Mouse (Mus musculus) testis, adult 10 weeks (tissue): ENCODE data around the gene Slfnl1. TPM values are rescaled to one million over a fixed set of nuclear protein-coding genes. Genes with fewer than 3 reads are reported as not detected.

Experiments
- polyA plus RNA-seq: library from polyadenylated mRNA; stranded (reverse); fragments of 350-450 nt; fragmentation: Illumina TruSeq; extraction: RNeasy Lipid Tissue Mini Kit (QIAGEN cat#74804); gene quantifications from one replicate; pipeline ENCODE4 v1.2.3, GENCODE M21; 2014; ENCODE audit warnings: low read depth, low replicate concordance

The Slfnl1 gene
- polyA plus RNA-seq, result 10.5 TPM

DNA sequence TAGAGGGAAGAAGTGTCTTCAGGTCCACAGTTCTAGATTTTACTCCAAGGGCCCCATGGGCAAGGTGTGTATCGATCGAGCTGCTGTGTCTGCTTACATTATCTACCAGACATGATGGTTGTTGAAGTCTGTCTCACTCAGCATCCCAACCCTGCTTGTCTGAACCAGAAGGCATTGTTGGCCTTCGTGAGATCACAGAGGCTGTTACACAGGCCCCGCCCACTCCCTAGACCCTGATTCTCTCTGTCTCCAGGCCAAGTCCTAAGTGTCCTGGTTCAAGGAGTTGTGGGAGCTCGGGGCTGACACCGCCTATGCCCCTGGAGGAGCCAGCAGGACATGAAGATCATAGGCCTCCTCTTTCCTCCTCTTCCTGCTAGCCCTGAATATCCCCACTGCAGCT is at the start of gene Slfnl1:
Gene Slfnl1, plus strand, starts transcription at position 246 of the 400 bp plus-strand sequence.

DNA sequence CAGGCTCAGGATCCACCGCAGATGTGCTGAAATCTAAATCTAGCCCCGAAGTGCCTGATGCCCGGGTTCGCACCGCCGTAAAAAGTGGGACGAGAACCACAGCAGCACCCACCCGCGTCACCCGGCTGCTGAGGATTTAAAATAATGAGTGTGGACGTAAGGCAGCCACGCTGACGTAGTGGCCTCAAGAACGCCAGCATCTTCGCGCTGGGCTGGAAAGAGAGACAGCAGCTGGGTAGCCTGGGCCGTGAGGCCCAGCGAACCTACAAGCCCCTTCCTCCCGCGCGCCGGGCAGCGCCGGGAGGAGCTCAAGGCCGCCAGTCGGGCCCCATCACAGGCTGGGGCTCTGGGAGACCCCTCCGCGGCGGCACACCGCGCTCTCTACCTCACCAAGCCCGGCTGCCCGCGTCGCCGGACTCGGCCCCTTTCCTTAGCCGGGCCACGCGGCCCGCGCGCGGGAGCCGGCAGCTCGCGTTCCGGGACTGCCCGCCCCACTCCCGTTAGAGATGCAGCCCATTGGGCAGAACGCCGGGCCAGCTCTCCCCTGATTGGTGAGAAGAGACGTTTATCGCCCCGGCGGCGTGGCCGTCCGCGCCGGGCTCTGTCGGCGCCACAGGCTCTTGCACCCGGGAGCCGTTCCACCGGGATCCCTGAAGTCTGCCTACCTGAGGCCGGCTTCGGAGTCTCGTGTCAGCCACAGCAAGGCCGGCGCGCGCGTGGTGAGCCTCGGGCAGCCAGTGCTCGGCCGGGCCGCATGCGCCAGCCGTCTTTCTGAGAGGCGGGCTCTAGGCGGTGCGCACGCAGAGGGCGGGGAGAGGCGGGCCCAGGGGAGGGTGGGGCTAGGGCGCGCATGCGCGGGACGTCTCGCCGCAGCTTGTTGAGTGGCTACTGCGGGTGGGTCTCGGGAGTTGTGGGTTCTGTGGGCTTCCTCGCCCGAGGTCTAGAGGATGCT is 37.7 kb downstream of the Slfnl1 start, which contains the start of gene Ctps:
Gene Ctps, minus strand, starts transcription at position 791 of the 952 bp plus-strand sequence.

Other genes with a start within 250 kb of the Slfnl1 start
- 0.07 TPM for gene Foxo6, start 244.9 kb upstream of the Slfnl1 start, polyA plus RNA-seq
- gene Scmh1, start 127.0 kb upstream of the Slfnl1 start, polyA plus RNA-seq, result 64.5 TPM
- gene Ctps, start 38.0 kb downstream of the Slfnl1 start, polyA plus RNA-seq, result 17.2 TPM
- gene Gm8439, start 56.5 kb downstream of the Slfnl1 start, polyA plus RNA-seq, result not detected
- gene Cited4, start 134.3 kb downstream of the Slfnl1 start, polyA plus RNA-seq, result not detected
- not detected for gene Kcnq4, start 216.4 kb downstream of the Slfnl1 start, polyA plus RNA-seq